Mouse (Mus musculus) megakaryocyte-erythroid progenitor cell, adult 5 weeks (primary cell): ENCODE measurements around the gene Gm15737. TPM values are rescaled to one million over a fixed set of nuclear protein-coding genes. Genes with fewer than 3 reads are reported as not detected.

Experiments
- polyA plus RNA-seq: library from polyadenylated mRNA; stranded (reverse); fragments of >175 nt; gene quantifications from 2 replicates; pipeline ENCODE4 v1.2.3, GENCODE M21; 2012

The Gm15737 gene
- not detected in 2 replicates for polyA plus RNA-seq

DNA sequence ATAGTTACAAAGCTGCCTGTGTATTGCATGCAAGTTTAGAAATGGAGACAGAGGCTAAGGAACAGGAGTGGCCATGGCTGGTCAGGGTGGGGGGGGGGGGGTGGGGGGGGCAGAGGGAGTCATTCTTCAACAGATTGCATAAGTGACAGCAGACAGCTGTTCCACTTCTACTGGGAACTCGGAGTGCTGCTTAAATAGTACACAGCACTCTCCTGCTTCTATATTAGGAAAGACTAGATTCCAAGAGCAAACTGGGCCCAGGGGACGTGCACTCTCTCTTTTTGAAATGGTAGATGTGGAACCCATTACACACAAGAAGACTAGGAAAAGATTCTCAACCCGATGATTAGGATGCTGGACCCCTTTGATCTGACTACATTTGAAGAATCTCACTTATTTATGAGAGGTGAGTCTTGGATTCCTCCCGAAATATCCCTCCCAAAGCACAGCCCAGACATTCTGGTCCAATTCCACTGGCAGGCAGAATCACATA, at the start of gene Gm15737:
Gene Gm15737 (plus strand): TSS at position 269 of the 493 bp plus-strand sequence.

Other genes with a start within 250 kb of the Gm15737 start
- gene Prickle2, start 163.2 kb upstream of the Gm15737 start, polyA plus RNA-seq = not detected in 2 replicates
- gene A730049H05Rik, start 52.9 kb upstream of the Gm15737 start, polyA plus RNA-seq = not detected in 2 replicates
- gene Adamts9, start 74.1 kb downstream of the Gm15737 start, polyA plus RNA-seq = 0.08 TPM in 1 of 2 replicates, not detected in the other